Mouse (Mus musculus): Measurements from ENCODE around the gene Ube2q2.

- TF ChIP-seq CTCF (IDR thresholded peaks at IDR 0.05; ENCODE audit: low read depth, low read length), result no peak
- TF ChIP-seq POLR2AphosphoS5 (IDR thresholded peaks at IDR 0.05; ENCODE audit: insufficient replicate concordance, low read depth, low read length), result no peak
- no peak for TF ChIP-seq TAL1 (conservative IDR thresholded peaks at IDR 0.05; ENCODE audit: low read depth, low read length)
- no peak for TF ChIP-seq GATA2 (IDR thresholded peaks at IDR 0.05; ENCODE audit: borderline replicate concordance, low read depth, low read length)
Observed at GRCm38 (mm10) chr9:55228149-55228548, 79.5 kb downstream of the Ube2q2 start.

Measured in G1E (cell line).